Mouse (Mus musculus) forebrain, embryonic 15.5 days (tissue): Measurements from ENCODE around the gene Fblim1. TPM values are rescaled to one million over a fixed set of nuclear protein-coding genes. Genes with fewer than 3 reads are reported as not detected.
A peak's percentile ranks its signal among the peaks of the same experiment; 100 is the strongest.
"Not testable (repeated sequence)": the region's sequence is repeated elsewhere in the genome, so short reads cannot be mapped to it uniquely, and the experiment has no call there.

Experiments used
- ATAC-seq: fragments of 200-750 bp; cut with Nextera tagmentation; replicated peaks from 2 replicates; pipeline ENCODE4 v1.8.0; 2017; ENCODE audit warnings: mild to moderate bottlenecking, moderate TSS enrichment, moderate library complexity
- H3K27ac ChIP-seq: fragments of 300-500 bp; sonication (generic); replicated peaks from 2 replicates; pipeline ENCODE4 v1.5.1; 2015; ENCODE audit warnings: mild to moderate bottlenecking, inconsistent platforms
- H3K27me3 ChIP-seq: fragments of 300-500 bp; sonication (generic); 2 replicates; pipeline ENCODE4 v1.6.1; 2015; ENCODE audit warnings: inconsistent platforms
- H3K36me3 ChIP-seq: fragments of 300-500 bp; sonication (generic); 2 replicates; pipeline ENCODE4 v1.6.1; 2015; ENCODE audit warnings: mild to moderate bottlenecking, inconsistent platforms
- H3K4me1 ChIP-seq: fragments of 300-500 bp; sonication (generic); 2 replicates; pipeline ENCODE4 v1.6.1; 2015; ENCODE audit warnings: inconsistent platforms
- H3K4me2 ChIP-seq: fragments of 300-500 bp; sonication (generic); replicated peaks from 2 replicates; pipeline ENCODE4 v1.6.1; 2015; ENCODE audit warnings: mild to moderate bottlenecking, inconsistent platforms
- H3K4me3 ChIP-seq: fragments of 300-500 bp; sonication (generic); 2 replicates; pipeline ENCODE4 v1.5.1; 2015; ENCODE audit warnings: mild to moderate bottlenecking, inconsistent platforms
- H3K9ac ChIP-seq: fragments of 300-500 bp; sonication (generic); replicated peaks from 2 replicates; pipeline ENCODE4 v1.6.1; 2015; ENCODE audit warnings: mild to moderate bottlenecking, inconsistent platforms
- H3K9me3 ChIP-seq: fragments of 300-500 bp; sonication (generic); 2 replicates; pipeline ENCODE4 v1.6.1; 2016; ENCODE audit warnings: inconsistent platforms
- WGBS: fragments of 180-500 bp; shearing (Covaris S2); methylation state at CpG from one replicate; pipeline ENCODE4 v1.1.7; 2015; ENCODE audit warnings: mixed read lengths; 5-methylcytosine and 5-hydroxymethylcytosine counted together
- polyA plus RNA-seq: library from polyadenylated mRNA; unstranded; fragments of >200 nt; fragmentation: Nextera tagmentation; extraction: Ambion mirVana; gene quantifications from 2 replicates; pipeline ENCODE4 v1.2.1, GENCODE M21; 2015

Gene Fblim1
- polyA plus RNA-seq, 1 experiment from 2014 or later, result 17.4 TPM

DNA sequence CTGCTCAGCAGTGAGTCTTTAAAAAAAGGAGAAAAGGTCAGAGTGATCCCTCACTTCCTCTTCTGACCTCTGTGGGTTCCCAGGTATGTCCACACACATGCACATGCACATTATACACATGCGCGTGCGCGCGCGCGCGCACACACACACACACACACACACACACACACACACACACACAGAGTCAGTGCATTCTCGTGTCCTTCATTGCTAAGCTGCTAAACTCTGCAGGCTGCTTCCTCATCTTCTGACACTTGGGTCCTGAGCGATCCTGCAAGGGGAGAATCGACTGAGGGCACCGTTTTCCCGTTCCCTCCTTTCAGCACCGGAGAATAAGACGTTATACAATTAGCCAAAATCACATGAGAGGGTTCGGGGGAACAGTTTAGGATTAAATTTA, 47.2 kb downstream of the Fblim1 start:
- H3K27me3 ChIP-seq, result no peaks in the 10 kb centered on the region
- peak overlapping the region; percentile 93 for H3K4me2 ChIP-seq
- 8% methylated on average over 16 of the region's 16 CpGs for WGBS
- no peaks in the 10 kb centered on the region for H3K36me3 ChIP-seq
- H3K9ac ChIP-seq, result peak overlapping the region; percentile 55; the same call in 1 of the 2 replicates
- ATAC-seq, result peak; percentile 5; the same call in 1 of the 2 replicates
- no peaks in the 10 kb centered on the region for H3K9me3 ChIP-seq
- H3K4me1 ChIP-seq, result peaks cover 24% of the 10 kb centered on the region
- peak overlapping the region; percentile 87 for H3K27ac ChIP-seq
- H3K4me3 ChIP-seq, result peak overlapping the region; percentile 46

DNA sequence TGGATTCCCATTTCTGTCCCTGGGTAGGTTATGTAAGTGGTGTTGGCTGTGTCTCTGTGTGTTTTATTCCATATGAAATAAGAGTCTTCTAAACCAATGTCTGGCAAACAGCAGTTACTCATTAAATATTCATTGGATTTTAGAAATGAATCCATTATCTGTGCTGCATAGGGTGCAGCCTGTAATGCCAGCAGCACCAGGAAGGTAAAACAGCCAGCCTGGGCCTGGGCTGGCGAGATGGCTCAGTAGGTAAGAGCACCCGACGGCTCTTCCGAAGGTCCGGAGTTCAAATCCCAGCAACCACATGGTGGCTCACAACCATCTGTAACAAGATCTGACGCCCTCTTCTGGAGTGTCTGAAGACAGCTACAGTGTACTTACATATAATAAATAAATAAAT, 49.7 kb downstream of the Fblim1 start:
- ATAC-seq, H3K27me3 ChIP-seq, H3K27ac ChIP-seq, H3K9me3 ChIP-seq, H3K4me2 ChIP-seq, H3K4me3 ChIP-seq, H3K36me3 ChIP-seq, H3K9ac ChIP-seq: not testable (repeated sequence)
- H3K4me1 ChIP-seq, result peaks cover 24% of the 10 kb centered on the region
- WGBS, result 86% methylated on average over 6 of the region's 6 CpGs

DNA sequence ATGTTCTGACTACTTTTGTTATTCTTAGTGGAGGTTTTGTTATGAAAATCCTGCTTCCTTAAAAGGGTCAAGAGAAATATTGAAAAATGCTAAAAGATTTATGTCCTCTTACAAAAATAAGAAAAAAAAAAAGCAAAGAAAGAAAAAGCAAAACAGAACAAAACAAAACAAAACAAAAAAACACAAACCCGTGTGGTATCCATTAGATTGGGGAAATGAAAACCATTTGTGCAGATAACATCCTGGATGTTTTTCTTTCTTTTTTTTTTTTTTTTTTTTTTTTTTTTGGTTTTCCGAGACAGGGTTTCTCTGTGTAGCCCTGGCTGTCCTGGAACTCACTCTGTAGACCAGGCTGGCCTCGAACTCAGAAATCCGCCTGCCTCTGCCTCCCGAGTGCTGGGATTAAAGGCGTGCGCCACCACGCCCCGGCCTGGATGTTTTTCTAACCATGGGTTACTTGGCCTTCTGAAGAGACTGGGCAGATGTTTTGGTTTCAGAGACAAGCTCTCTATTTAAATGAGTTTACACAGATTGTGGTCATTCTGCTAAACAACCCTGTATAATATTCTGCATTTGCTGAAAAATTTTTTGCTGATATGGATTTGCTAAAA, 51.5 kb downstream of the Fblim1 start:
- WGBS, result 88% methylated on average over 8 of the region's 9 CpGs
- not testable (repeated sequence) for H3K9me3 ChIP-seq, H3K27me3 ChIP-seq, H3K9ac ChIP-seq, H3K4me3 ChIP-seq, H3K4me2 ChIP-seq, H3K36me3 ChIP-seq, ATAC-seq, H3K27ac ChIP-seq
- peaks cover 14% of the 10 kb centered on the region for H3K4me1 ChIP-seq

DNA sequence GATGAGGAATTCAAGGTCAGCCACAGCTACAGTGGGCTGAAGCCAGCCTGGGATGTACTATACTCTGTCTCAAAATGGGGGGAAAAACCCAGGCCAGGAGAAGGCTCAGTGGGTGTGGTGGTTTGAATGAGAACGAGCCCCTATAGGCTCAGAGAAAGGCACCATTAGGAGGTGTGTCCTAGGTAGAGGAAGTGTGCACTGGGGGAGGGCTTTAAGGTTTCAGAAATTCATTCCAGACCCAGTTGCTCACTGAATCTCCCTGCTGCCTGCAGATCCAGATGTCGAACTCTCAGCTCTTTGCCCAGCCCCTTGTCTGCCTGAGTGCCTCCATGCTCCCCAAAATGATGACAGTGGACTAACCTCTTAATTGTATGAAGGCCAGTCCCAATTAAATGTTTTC, 53.4 kb downstream of the Fblim1 start:
- H3K4me2 ChIP-seq, result no peak overlapping the region
- H3K36me3 ChIP-seq, result no peaks in the 10 kb centered on the region
- peaks cover 11% of the 10 kb centered on the region for H3K4me1 ChIP-seq
- no peaks in the 10 kb centered on the region for H3K9me3 ChIP-seq
- H3K27me3 ChIP-seq, result no peaks in the 10 kb centered on the region
- H3K4me3 ChIP-seq, result no peak overlapping the region
- H3K27ac ChIP-seq, result no peak overlapping the region
- no peak for ATAC-seq
- H3K9ac ChIP-seq, result no peak overlapping the region
- WGBS, result 49% methylated on average over 2 of the region's 2 CpGs

DNA sequence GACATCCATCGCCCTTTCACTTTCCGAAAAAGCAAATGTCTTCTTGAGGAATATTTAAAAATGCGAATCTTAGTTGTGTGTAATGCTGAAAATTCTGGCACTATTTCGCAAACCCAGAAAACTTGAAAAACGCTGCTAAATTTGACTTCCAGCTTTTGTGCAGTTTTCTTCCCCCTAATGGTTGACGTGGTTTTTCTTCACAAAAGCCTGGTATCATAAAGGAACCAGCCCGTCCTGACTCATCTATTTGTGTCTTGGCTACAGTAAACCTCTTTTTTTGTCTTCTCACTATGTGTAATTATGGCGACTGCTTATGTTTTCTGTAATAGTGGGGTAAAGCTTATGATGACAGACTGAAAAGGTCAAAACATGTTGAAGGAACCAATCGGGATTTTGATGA, 58.6 kb downstream of the Fblim1 start:
- Histone ChIP-seq H3K4me3 (peak overlapping the region; percentile 61), H3K4me1 (peaks cover 26% of the 10 kb centered on the region), H3K9ac (peak overlapping the region; percentile 95), H3K27ac (peak overlapping the region; percentile 100), H3K36me3 (no peaks in the 10 kb centered on the region), H3K27me3 (no peaks in the 10 kb centered on the region), H3K9me3 (no peaks in the 10 kb centered on the region), H3K4me2 (peak overlapping the region; percentile 93)
- WGBS, result 13% methylated on average over 9 of the region's 9 CpGs
- no peak for ATAC-seq

DNA sequence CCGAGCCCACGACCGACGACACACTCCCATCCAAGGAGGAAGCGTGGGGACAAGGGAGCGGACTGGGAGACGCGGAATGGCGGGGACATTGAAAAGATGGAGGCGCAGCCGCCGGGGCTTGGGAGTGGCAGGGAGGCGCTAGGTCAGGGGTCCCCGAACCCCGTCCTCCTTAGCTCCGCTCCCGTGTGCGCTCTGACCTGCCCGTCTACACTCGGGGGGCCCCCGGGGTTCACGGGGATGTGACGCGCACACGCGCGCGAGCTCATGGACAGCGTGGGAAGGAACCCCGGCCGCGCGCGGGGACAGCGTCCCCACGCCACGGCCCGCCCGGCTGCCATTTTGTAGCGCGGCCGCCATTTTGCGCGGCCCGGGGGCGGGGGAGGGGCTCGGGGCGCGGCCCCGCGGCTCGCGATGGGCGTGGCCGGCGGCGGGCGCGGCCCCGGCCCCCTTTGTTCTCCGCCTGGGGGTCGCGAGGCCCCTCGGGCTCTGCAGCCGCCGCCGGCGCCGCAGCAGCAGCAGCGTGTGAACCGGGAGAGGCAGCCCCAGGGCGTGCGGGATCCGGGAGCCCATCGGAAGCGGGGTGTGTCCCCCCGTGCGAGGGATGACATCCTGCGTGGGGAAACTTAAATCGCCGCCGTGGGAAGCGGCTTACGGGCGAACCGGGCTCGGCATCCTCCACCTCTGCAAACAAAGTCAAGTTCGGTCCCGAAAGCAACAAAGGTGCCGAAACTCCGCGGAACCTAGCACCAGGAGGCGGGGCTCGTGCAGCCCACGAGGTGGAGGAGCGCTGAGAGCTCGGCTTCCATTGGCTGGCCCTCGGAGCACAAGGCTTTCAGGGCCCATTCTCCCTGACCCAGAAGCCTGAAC, 59.3 kb downstream of the Fblim1 start:
- WGBS, result under 1% methylated on average over 97 of the region's 98 CpGs

DNA sequence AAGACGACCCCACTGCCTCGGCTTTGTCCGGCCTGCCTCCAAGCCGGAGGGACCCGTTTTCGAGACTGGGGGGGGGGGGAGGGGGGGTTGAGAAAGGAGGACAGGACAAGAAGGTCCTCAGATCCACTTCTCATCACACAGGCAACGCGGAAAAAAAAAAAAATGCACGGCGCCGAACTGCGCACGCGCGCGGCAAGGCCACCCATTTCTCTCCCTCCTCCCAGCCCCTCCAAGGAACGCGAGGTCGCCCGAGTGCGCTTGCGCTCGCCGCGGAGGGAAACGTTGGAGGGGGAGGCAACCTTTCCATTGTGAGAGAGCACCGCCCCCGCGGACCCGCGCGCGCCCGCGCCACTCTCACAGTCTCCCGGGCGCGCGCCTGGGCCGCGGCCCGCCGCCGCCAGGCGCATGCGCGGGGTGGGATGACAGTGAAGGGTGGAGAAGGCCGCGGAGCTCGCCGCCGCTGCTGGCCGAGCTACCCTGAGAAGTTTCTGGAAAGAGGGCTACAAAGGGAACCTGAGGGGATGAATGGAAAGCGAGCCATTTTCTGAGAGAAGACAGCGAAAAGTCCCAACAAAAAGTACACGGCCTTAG, 60.1 kb downstream of the Fblim1 start:
- WGBS, result under 1% methylated on average over 56 of the region's 56 CpGs
- Histone ChIP-seq H3K4me2 (peak overlapping the region; percentile 93), H3K9me3 (no peaks in the 10 kb centered on the region)

More for the DNA sequence above, 59.3 kb downstream of the Fblim1 start:
- H3K4me1 ChIP-seq, result peaks cover 33% of the 10 kb centered on the region
- H3K4me2 ChIP-seq, result peak overlapping the region; percentile 93
- peak overlapping the region; percentile 61 for H3K4me3 ChIP-seq
- peak overlapping the region; percentile 95 for H3K9ac ChIP-seq
- H3K36me3 ChIP-seq, result no peaks in the 10 kb centered on the region
- peak overlapping the region; percentile 100 for H3K27ac ChIP-seq
- peak; percentile 86 for ATAC-seq
- no peaks in the 10 kb centered on the region for H3K9me3 ChIP-seq
- no peaks in the 10 kb centered on the region for H3K27me3 ChIP-seq

DNA sequence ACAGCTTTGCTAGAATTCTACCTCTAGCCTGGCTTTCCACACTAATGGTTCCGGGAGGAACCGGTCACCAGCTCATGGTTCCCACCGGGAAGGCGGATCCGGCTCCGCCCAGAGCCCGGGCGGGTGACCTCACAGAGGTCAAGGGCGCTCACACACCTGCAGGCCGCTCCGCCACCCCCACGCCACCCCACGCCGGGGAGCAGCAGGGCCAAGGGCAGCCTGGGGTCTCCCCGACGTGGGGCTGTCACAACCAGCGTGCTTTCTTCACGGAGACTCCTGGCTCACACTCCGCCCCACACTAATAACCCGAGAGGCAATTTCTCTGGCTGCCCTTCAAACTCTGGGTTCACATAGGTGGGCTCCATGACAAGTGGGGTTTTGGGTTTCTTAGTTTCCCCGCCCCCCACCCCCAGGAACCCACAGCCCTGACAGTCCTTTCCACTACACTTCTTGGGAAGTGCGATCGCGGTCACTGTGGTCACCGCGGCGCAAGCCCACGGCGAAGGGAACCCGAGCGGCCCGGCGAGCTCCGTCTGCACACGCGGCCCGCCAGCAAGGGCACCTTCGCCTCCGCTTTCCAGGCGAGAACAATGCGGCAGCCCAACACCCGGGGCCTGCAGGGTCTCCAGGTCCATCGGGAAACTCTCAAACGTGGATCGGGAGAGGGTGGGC, 60.7 kb downstream of the Fblim1 start:
- Histone ChIP-seq H3K27ac (peak overlapping the region; percentile 100), H3K4me1 (peaks cover 42% of the 10 kb centered on the region), H3K27me3 (no peaks in the 10 kb centered on the region), H3K9ac (peak overlapping the region; percentile 95), H3K36me3 (no peaks in the 10 kb centered on the region), H3K4me2 (peak overlapping the region; percentile 93), H3K4me3 (peak overlapping the region; percentile 61), H3K9me3 (no peaks in the 10 kb centered on the region)
- WGBS, result under 1% methylated on average over 45 of the region's 45 CpGs
- peak; percentile 55 for ATAC-seq

More for the DNA sequence above, 60.1 kb downstream of the Fblim1 start:
- H3K4me3 ChIP-seq, result peak overlapping the region; percentile 61
- H3K36me3 ChIP-seq, result no peaks in the 10 kb centered on the region
- ATAC-seq, result peak; percentile 62
- H3K27ac ChIP-seq, result peak overlapping the region; percentile 100
- no peaks in the 10 kb centered on the region for H3K27me3 ChIP-seq
- H3K4me1 ChIP-seq, result peaks cover 39% of the 10 kb centered on the region
- peak overlapping the region; percentile 95 for H3K9ac ChIP-seq

DNA sequence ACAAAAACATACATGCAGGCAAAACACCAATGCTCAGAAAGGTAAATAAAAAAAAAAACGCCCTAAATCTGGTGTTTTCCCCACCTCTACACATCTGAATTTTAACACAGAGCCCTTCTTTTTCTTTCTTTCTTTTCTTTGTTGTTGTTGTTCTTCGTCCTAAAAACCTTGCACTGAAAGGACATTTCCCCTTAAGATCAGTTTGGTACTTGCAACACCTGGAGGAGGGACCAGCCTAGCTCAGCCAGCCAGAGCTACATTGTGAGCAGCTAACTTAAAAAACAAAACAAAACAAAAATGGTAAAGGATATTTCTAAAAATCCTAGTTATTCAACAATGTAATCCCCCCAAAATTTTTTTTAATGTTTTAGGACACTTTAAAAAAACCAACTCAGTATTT, 61.4 kb downstream of the Fblim1 start:
- Histone ChIP-seq H3K4me2 (peak overlapping the region; percentile 93), H3K4me3 (peak overlapping the region; percentile 61), H3K27me3 (no peaks in the 10 kb centered on the region), H3K27ac (no peak overlapping the region), H3K4me1 (peaks cover 42% of the 10 kb centered on the region), H3K36me3 (no peaks in the 10 kb centered on the region), H3K9ac (no peak overlapping the region), H3K9me3 (no peaks in the 10 kb centered on the region)
- 55% methylated on average over 2 of the region's 2 CpGs for WGBS
- ATAC-seq, result no peak

DNA sequence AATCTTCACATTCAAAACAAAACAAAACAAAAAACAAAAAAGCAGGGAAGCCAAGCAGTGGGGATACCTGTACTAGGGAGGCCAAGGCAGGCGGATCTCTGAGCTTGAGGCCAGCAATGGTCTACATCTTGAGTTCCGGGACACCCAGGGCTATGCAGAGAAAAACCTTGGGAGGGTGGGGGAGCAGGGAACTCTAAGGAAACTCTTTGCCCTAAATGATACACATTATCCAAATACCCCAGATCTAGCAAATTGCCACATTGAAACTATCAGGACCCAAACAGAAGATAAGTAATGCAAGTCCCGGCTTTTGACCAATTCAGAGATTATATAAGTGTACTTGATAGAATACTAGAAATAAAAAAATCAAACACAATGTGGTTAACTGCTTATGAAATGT, 62.3 kb downstream of the Fblim1 start:
- Histone ChIP-seq H3K27me3 (no peaks in the 10 kb centered on the region), H3K36me3 (no peaks in the 10 kb centered on the region), H3K27ac (no peak overlapping the region), H3K4me2 (no peak overlapping the region), H3K4me1 (peaks cover 48% of the 10 kb centered on the region), H3K9me3 (no peaks in the 10 kb centered on the region), H3K9ac (no peak overlapping the region), H3K4me3 (no peak overlapping the region)
- WGBS, result 75% methylated on average over 3 of the region's 3 CpGs
- no peak for ATAC-seq

DNA sequence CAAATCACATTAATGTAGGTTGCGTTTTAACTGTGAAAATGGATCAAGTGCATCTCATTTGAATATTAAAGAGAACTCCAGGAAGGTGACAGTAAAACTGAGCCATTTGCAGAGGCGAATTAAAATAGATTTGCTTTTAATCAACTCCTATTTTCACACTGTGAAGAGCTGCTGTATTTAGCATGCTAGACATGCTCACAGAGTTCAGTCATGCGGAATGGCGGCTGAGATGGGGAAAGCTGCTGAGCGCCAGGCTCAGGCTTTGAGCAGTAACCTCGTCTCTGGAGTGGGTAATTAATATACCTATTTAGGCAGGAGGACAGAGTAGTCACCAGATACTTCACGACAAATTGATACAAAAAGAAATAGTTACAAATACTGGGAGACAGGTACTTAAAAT, 64.0 kb downstream of the Fblim1 start:
- 5% methylated on average over 7 of the region's 7 CpGs for WGBS
- Histone ChIP-seq H3K4me3 (no peak overlapping the region), H3K27ac (peak overlapping the region; percentile 74), H3K27me3 (no peaks in the 10 kb centered on the region), H3K9ac (no peak overlapping the region), H3K9me3 (no peaks in the 10 kb centered on the region), H3K4me1 (peaks cover 35% of the 10 kb centered on the region), H3K4me2 (peak overlapping the region; percentile 20), H3K36me3 (no peaks in the 10 kb centered on the region)
- ATAC-seq, result no peak

DNA sequence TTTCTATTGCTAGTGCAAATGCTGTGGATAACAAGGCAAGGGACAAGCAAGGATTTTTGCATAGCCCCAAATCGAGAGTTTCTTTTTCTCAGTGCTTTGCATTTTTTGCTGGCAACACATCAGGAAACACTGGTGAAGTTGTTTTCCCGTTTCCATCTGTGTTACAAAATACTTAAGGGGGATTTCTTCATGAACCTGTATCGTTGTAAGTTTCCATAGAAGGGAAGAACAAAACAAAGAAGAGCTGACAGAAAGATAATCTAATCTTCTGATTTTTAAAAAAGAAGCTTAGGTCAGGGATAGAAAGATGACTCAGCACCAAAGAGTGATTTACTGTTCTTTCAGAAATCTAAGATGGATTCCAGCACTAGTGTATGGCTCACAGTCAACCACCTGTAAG, 65.1 kb downstream of the Fblim1 start:
- WGBS, result 63% methylated on average over 3 of the region's 3 CpGs
- H3K36me3 ChIP-seq, result no peaks in the 10 kb centered on the region
- H3K27ac ChIP-seq, result 0 out of 2 replicates have a peak overlapping the region, but pooled peaks have one; percentile 74
- H3K9me3 ChIP-seq, result no peaks in the 10 kb centered on the region
- H3K9ac ChIP-seq, result no peak overlapping the region
- no peak overlapping the region for H3K4me2 ChIP-seq
- no peak overlapping the region for H3K4me3 ChIP-seq
- H3K4me1 ChIP-seq, result peaks cover 35% of the 10 kb centered on the region
- no peak for ATAC-seq
- no peaks in the 10 kb centered on the region for H3K27me3 ChIP-seq
